Mouse (Mus musculus): ENCODE data around the gene Tbr1. TPM values are rescaled to one million over a fixed set of nuclear protein-coding genes. Genes with fewer than 3 reads are reported as not detected.

Gene Tbr1
- polyA plus RNA-seq, 1 experiment from 2014 or later = not detected

DNA sequence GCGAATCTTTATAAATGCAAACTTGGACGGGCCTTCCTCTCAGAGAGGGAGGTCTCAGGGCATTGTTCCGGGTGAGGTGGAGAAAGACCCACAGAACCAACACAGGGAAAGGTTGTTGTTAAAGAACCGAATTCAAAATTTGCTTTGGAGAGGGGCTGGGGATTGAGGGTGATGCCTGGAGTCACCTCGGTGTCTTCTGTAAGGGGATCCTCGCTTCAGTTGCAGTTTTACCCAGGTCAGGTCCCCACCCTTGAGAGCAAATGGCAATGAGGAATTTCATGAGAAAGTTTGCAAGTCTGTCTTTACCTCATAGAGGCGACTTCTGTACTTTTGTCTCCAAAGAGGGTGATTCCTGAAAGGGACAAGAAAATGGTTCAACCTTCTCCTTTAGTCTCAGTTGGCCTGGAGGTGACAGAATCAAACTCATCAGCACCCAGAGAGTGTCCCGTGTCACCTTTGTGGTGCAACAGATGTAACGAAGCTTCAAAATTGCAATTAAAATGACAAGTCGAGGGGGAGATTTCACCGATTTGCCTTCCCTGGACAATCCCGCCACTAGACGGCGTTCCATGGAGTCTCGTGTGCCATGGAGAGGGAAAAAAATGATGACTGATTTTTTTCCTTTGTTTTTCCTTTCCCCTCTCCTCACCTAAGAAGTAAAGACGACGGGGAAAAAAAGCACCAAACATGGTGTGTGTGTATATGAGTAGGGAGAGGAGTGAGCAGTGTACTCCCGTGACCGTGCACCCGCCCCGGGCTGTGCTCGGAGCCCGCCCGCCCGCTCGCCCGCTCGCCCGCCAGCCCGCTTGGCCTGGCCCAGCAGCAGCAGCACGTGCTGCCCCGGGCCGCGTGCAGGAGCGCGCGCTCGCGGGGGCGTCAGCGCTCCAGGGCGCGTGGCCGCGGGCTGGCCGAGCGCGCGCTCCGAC is 12.1 kb downstream of the Tbr1 start:
- peak; percentile 68 for TF ChIP-seq CTCF (IDR thresholded peaks at IDR 0.05; ENCODE audit: low read depth)
- H3K27ac ChIP-seq (ENCODE audit: low read depth, low read length) = no peak overlapping the region
- H3K4me3 ChIP-seq (ENCODE audit: low read depth, low read length) = peak overlapping the region; percentile 42
- WGBS = 2% methylated on average over 47 of the region's 50 CpGs
- H3K36me3 ChIP-seq (ENCODE audit: control insufficient read depth, insufficient read depth) = no peaks in the 10 kb centered on the region
- no peak for ATAC-seq
- H3K27me3 ChIP-seq (replicated peaks; ENCODE audit: control insufficient read depth, insufficient read depth, low read length) = peaks cover 84% of the 10 kb centered on the region
- no peak overlapping the region for H3K9ac ChIP-seq (ENCODE audit: low read depth, low read length)
- peaks cover 5% of the 10 kb centered on the region; the same call in 1 of the 2 replicates for H3K4me1 ChIP-seq (replicated peaks; ENCODE audit: control insufficient read depth, insufficient read depth, low read length)
- H3K9me3 ChIP-seq (ENCODE audit: control insufficient read depth) = no peaks in the 10 kb centered on the region
- H3K4me2 ChIP-seq (replicated peaks; ENCODE audit: low read depth) = peak overlapping the region; percentile 73

DNA sequence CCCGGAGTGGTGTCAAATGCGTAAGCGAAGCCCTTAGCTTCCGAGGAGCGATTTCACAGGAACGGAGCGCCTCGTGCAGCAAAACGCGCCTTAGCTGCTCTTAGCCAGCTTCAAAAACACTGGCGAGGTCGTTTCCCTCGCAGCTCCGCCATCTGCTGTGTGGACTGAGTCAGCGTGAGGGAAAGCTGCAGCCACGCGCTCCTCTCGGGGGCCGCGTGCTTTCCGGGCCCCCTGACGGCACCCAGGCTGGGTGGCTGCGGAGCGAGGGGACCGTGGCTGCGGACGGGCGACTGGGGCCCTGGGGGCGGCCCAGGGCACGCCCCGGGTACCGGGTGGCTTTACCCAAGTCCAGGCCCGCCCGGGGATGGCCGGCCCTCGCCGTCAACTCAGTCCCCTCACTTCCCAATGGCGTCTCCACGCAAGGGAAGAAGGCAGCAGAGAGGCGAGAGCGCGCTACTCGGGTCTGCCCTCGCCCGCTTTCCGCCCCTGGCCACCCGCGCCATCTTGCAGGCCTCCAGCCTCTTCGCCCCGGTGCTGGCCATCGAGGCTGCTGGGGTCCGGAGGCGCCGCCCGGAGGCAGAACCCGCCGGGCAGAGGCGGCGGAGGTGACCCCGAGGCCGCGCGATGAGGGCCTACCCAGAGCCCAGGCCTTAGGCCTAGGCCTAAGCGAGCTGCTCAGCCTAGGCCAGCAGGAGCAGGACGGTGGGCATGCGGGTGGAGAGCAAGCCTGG is 13.0 kb downstream of the Tbr1 start:
- Histone ChIP-seq H3K4me2 (replicated peaks; ENCODE audit: low read depth) (peak overlapping the region; percentile 73), H3K4me1 (replicated peaks; ENCODE audit: control insufficient read depth, insufficient read depth, low read length) (peaks cover 5% of the 10 kb centered on the region; the same call in 1 of the 2 replicates), H3K27me3 (replicated peaks; ENCODE audit: control insufficient read depth, insufficient read depth, low read length) (peaks cover 80% of the 10 kb centered on the region), H3K36me3 (ENCODE audit: control insufficient read depth, insufficient read depth) (no peaks in the 10 kb centered on the region), H3K4me3 (ENCODE audit: low read depth, low read length) (peak overlapping the region; percentile 42), H3K9ac (ENCODE audit: low read depth, low read length) (no peak overlapping the region), H3K27ac (ENCODE audit: low read depth, low read length) (no peak overlapping the region), H3K9me3 (ENCODE audit: control insufficient read depth) (no peaks in the 10 kb centered on the region)
- 16% methylated on average over 65 of the region's 66 CpGs for WGBS
- peak; percentile 35; the same call in 1 of the 2 replicates for TF ChIP-seq CTCF (IDR thresholded peaks at IDR 0.05; ENCODE audit: low read depth)
- peak; percentile 46 for ATAC-seq

DNA sequence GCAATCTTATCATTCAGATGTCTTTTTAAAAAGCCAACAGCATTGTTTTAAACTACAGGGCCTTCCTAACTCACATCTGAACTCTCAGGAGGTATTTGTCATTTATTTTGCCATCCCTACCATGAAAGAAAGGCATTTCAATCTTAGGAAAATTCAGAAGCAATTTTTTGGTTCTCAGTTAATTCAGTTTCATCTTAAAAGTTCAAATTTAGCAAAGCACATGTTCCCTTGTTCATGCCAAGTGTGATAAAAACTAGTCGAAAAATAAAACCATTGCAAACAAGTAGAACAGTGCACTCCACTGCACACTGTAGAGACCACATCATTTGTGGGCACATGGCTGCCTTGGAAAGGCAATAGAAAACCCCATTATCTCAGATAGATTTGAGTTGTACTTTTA is 15.5 kb downstream of the Tbr1 start:
- Histone ChIP-seq H3K9me3 (ENCODE audit: control insufficient read depth) (no peaks in the 10 kb centered on the region), H3K4me3 (ENCODE audit: low read depth, low read length) (no peak overlapping the region), H3K27ac (ENCODE audit: low read depth, low read length) (no peak overlapping the region), H3K4me2 (replicated peaks; ENCODE audit: low read depth) (no peak overlapping the region), H3K4me1 (replicated peaks; ENCODE audit: control insufficient read depth, insufficient read depth, low read length) (no peaks in the 10 kb centered on the region), H3K27me3 (replicated peaks; ENCODE audit: control insufficient read depth, insufficient read depth, low read length) (peaks cover 56% of the 10 kb centered on the region), H3K9ac (ENCODE audit: low read depth, low read length) (no peak overlapping the region), H3K36me3 (ENCODE audit: control insufficient read depth, insufficient read depth) (no peaks in the 10 kb centered on the region)
- TF ChIP-seq CTCF (IDR thresholded peaks at IDR 0.05; ENCODE audit: low read depth) = no peak
- ATAC-seq = no peak
- WGBS = 80% methylated on average over 1 of the region's 1 CpGs

DNA sequence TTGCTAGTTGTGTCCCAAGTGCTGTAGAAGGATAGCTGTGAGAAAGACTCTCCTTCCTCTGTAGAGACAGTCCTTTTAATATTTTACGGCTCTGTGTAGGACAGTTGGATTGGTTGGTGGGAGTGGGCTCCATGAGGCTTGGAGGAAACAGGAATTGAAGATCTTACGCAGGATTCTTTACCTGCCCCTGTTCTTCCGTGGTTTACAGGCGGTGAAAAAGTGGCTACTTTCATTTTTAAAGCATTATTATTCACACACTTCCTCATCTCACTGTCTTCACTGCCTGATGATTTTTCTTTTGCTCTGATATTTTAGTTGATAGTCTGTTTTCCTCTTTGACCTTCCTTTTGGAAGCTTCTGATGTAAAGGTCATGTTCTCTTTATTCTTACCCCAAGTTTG is 17.5 kb downstream of the Tbr1 start:
- Histone ChIP-seq H3K9ac (ENCODE audit: low read depth, low read length) (no peak overlapping the region), H3K4me2 (replicated peaks; ENCODE audit: low read depth) (no peak overlapping the region), H3K27ac (ENCODE audit: low read depth, low read length) (no peak overlapping the region), H3K4me3 (ENCODE audit: low read depth, low read length) (no peak overlapping the region), H3K36me3 (ENCODE audit: control insufficient read depth, insufficient read depth) (no peaks in the 10 kb centered on the region), H3K9me3 (ENCODE audit: control insufficient read depth) (no peaks in the 10 kb centered on the region), H3K27me3 (replicated peaks; ENCODE audit: control insufficient read depth, insufficient read depth, low read length) (peaks cover 36% of the 10 kb centered on the region), H3K4me1 (replicated peaks; ENCODE audit: control insufficient read depth, insufficient read depth, low read length) (no peaks in the 10 kb centered on the region)
- 65% methylated on average over 4 of the region's 4 CpGs for WGBS
- ATAC-seq = no peak
- no peak for TF ChIP-seq CTCF (IDR thresholded peaks at IDR 0.05; ENCODE audit: low read depth)

DNA sequence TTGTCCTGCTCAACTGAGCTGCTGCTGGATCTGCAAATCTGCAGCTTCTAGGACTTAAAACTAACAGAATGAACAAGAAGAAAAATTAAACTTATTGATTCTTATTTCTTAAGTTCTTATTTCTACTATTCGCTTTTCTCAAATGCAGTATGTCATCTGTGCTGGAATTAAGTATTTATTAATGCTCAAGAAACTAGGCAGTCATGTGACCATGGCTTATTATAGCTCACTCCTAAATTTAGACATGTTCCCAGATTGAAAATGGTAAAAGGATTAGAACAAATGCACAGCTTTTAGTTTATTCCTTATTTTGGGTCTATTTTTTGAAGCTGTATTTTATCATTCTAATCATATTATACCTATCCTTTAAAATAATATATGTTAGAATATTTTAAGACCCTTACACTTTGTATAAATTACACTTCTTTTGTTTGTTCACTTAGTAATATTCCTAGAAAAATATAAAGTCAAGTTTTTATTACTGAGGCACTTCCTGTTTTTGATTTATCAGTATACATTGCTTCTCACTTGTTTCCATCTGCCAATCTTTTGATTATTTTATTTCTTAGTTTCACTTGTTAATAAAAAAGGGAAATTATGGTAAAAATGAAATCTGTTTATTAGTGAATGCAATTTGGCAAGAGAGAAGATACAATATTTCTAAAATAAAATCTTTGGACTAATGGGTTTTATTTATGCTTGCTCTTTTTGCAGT is 20.9 kb downstream of the Tbr1 start:
- H3K36me3 ChIP-seq (ENCODE audit: control insufficient read depth, insufficient read depth) = no peaks in the 10 kb centered on the region
- H3K4me2 ChIP-seq (replicated peaks; ENCODE audit: low read depth) = no peak overlapping the region
- TF ChIP-seq CTCF (IDR thresholded peaks at IDR 0.05; ENCODE audit: low read depth) = no peak
- H3K9ac ChIP-seq (ENCODE audit: low read depth, low read length) = no peak overlapping the region
- H3K9me3 ChIP-seq (ENCODE audit: control insufficient read depth) = no peaks in the 10 kb centered on the region
- no peak overlapping the region for H3K27ac ChIP-seq (ENCODE audit: low read depth, low read length)
- ATAC-seq = no peak
- H3K4me3 ChIP-seq (ENCODE audit: low read depth, low read length) = no peak overlapping the region
- H3K27me3 ChIP-seq (replicated peaks; ENCODE audit: control insufficient read depth, insufficient read depth, low read length) = peaks cover 8% of the 10 kb centered on the region; the same call in 1 of the 2 replicates
- WGBS = 75% methylated on average over 1 of the region's 1 CpGs
- H3K4me1 ChIP-seq (replicated peaks; ENCODE audit: control insufficient read depth, insufficient read depth, low read length) = no peaks in the 10 kb centered on the region

Data from intestine, postnatal 0 days (tissue).